Mouse (Mus musculus) spleen, adult 10 weeks (tissue): ENCODE measurements around the gene Slc22a14. TPM values are rescaled to one million over a fixed set of nuclear protein-coding genes. Genes with fewer than 3 reads are reported as not detected.

Source experiments
- polyA plus RNA-seq: library from polyadenylated mRNA; stranded (reverse); fragments of 350-450 nt; fragmentation: Illumina TruSeq; extraction: RNeasy Lipid Tissue Mini Kit (QIAGEN cat#74804); gene quantifications from one replicate; pipeline ENCODE4 v1.2.3, GENCODE M21; 2015; ENCODE audit warnings: low replicate concordance; ENCODE audit not compliant: insufficient read depth

The Slc22a14 gene
- polyA plus RNA-seq = 0.29 TPM

GRCm38 (mm10) chr9:119365284-119365683, at the start of gene Slc22a14:
Slc22a14 (minus strand) TSS chr9:119365553.

GRCm38 (mm10) chr9:119401801-119402214, 36.5 kb upstream of the Slc22a14 start, which contains the start of gene Acvr2b:
Acvr2b (plus strand) TSS chr9:119402118.

GRCm38 (mm10) chr9:119357331-119358057, 7.9 kb downstream of the Slc22a14 start, which contains the start of gene Xylb:
Xylb (plus strand) TSS chr9:119357381.

GRCm38 (mm10) chr9:119340909-119341816, 24.2 kb downstream of the Slc22a14 start, which contains the start of gene Myd88:
Myd88 (minus strand) TSS chr9:119341411.

GRCm38 (mm10) chr9:119339558-119340211, 25.7 kb downstream of the Slc22a14 start, which contains the start of gene Acaa1a:
Acaa1a (plus strand) TSS chr9:119339676.

DNA sequence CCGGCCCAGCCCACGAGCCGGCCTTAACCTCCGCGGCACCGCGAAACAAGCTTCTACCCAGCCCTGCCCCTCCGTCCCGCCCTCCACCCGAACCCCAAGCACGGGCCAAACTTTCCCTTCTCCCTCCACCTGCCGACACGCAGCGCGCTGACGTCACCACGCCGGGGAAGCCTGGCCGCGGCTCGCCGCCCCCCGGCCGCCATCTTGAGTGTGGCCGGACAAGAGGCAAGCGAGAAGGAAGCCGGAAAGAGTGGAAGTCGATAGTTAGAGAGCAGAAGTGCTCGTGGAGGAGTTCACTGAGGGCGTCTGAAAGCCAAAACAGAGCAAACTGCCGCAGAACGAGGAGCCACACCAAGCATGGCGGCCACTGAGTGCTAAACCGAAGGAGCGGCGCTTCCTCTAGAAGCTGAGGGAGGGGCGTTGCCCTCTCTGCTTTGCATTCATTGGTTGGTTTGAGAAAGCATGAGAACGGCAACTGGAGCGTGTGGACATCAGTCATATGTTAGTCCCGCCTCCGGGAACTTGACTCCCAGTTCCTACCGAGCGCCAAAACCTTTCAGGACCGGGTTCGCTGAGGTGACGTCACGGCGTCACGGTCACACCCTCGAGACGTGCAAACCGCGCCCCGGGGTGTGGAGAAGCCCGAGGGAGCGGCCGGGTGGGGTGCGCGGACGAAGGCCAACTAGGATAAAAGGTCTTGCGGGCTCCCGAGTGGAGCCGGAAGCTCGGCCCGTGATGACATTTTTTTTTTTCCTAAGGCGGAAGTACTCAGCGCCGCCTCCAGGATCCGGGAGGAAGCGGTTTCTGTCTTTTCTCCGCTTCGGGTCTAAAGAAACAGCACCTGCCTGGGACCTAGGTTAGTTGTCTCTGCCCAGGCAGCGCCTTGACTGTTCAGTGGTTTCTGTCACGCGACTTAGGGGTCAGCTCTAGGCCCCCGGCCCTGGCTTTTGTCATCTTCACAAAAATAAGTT, 42.8 kb downstream of the Slc22a14 start, which contains the start of gene Oxsr1:
TSS of gene Oxsr1 (minus strand) at position 139 of the 971 bp plus-strand sequence.

DNA sequence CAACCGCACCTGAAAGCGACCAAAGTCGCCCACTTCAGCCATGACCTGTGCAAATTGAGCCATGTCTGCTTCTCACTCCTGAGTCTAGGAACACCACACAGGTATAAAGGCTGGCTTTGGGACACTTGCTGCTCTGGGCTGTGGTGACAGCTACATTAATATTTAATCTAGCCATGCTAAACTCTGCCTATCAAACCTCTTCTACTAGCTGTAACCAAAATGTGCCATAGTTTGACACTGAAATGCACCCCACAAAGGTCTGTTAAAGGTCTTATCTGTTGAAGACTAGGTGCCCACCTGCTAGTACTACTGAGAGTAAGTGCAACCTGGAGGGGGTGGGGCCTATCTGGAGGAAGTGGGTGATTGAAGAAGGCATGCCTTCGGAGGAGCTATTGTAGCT, 156.4 kb downstream of the Slc22a14 start, which contains the start of gene Slc22a13:
TSS of gene Slc22a13 (minus strand) at position 101 of the 400 bp plus-strand sequence.

DNA sequence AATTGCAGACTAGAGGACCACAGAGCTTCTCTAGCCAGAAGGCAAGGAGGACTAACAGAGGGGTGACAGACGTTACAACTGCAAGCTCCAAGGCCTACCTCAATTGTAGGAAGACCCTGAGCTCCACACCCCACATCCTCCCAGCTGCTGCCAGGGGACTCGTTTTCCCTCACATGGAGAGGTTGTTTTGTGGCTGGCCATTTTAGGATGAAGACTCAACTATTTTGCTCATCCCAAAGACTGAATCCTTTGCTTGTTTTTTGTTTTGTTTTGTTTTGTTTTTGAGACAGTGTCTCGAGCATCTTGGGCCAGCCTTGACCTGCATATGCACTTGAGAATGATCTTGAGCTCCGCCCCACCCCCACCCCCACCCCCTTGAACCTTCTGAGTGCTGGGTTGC, 206.5 kb downstream of the Slc22a14 start, which contains the start of gene Gm47289:
TSS of gene Gm47289 (plus strand) at position 301 of the 400 bp plus-strand sequence.

GRCm38 (mm10) chr9:119156278-119157201, 208.8 kb downstream of the Slc22a14 start, which contains the start of gene Acaa1b:
Acaa1b (minus strand) TSS chr9:119157093.

Other genes starting within 250 kb of the Slc22a14 start
- not detected for gene Acaa1b, start 208.5 kb downstream of the Slc22a14 start, polyA plus RNA-seq
- not detected for gene Gm47289, start 206.4 kb downstream of the Slc22a14 start, polyA plus RNA-seq
- not detected for gene Slc22a13, start 156.5 kb downstream of the Slc22a14 start, polyA plus RNA-seq
- gene Oxsr1, start 43.1 kb downstream of the Slc22a14 start, polyA plus RNA-seq = 45.4 TPM
- gene Acaa1a, start 25.9 kb downstream of the Slc22a14 start, polyA plus RNA-seq = 31.3 TPM
- 50.0 TPM for gene Myd88, start 24.1 kb downstream of the Slc22a14 start, polyA plus RNA-seq
- 1.8 TPM for gene Xylb, start 8.2 kb downstream of the Slc22a14 start, polyA plus RNA-seq
- gene Acvr2b, start 36.6 kb upstream of the Slc22a14 start, polyA plus RNA-seq = 0.41 TPM
- gene Exog, start 79.4 kb upstream of the Slc22a14 start, polyA plus RNA-seq = 8.7 TPM
- 0.29 TPM for gene Scn5a, start 213.5 kb upstream of the Slc22a14 start, polyA plus RNA-seq